Mouse (Mus musculus) bone marrow macrophage, adult 2 months (primary cell): ENCODE measurements at regions not wholly inside any gene's neighbourhood (a gene's known extent, or its start where the extent isn't known, plus 50 kb on each side); places are given as distances from the start of the nearest gene placed in this dataset.

Experiments used
- CTCF ChIP-seq: IDR thresholded peaks from 2 replicates; pipeline ENCODE4 v1.5.1; 2012; ENCODE audit warnings: low read depth, mild to moderate bottlenecking, low read length, moderate library complexity
- POLR2A ChIP-seq: IDR thresholded peaks from 2 replicates; pipeline ENCODE4 v1.6.1; 2012; ENCODE audit warnings: mild to moderate bottlenecking, low read depth, low read length, borderline replicate concordance

DNA sequence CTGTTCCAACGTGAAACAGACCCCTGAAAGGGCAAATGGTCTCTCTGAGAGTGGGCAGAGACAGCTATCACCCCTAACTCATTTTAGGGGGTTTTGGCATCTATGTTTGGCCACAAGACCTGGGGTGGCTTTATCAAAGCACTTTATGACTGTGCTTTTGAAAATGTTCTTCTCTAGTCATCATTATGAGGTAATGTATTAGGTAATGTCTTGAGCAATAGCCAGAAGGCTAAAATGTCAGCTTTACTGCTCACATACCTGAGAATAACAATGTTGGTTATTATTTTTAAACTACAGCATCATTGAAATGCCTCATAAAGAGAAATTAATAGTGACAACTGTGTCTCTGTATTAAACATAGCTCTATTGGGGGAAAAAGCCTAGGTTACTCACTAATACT is 129.9 kb upstream of the Rnd3 start:
- no peak for TF ChIP-seq POLR2A
- no peak for TF ChIP-seq CTCF
